Mouse (Mus musculus) embryonic facial prominence, embryonic 12.5 days (tissue): ENCODE results near the gene Gnaq. TPM values are rescaled to one million over a fixed set of nuclear protein-coding genes. Genes with fewer than 3 reads are reported as not detected.

Source experiments
- ATAC-seq: fragments of 200-750 bp; cut with Nextera tagmentation; 2 replicates; pipeline ENCODE4 v1.8.0; 2017; ENCODE audit not compliant: insufficient number of reproducible peaks, insufficient read depth, low FRiP score, low TSS enrichment
- H3K27ac ChIP-seq: fragments of 300-500 bp; sonication (generic); 2 replicates; pipeline ENCODE4 v1.5.1; 2016; ENCODE audit warnings: mild to moderate bottlenecking
- H3K27me3 ChIP-seq: fragments of 300-500 bp; sonication (generic); 2 replicates; pipeline ENCODE4 v1.6.1; 2016; ENCODE audit warnings: mild to moderate bottlenecking, moderate library complexity
- H3K36me3 ChIP-seq: fragments of 300-500 bp; sonication (generic); 2 replicates; pipeline ENCODE4 v1.6.1; 2016; ENCODE audit warnings: mild to moderate bottlenecking
- H3K4me1 ChIP-seq: fragments of 300-500 bp; sonication (generic); 2 replicates; pipeline ENCODE4 v1.6.1; 2016
- H3K4me2 ChIP-seq: fragments of 300-500 bp; sonication (generic); replicated peaks from 2 replicates; pipeline ENCODE4 v1.6.1; 2016; ENCODE audit warnings: mild to moderate bottlenecking, moderate library complexity
- H3K4me3 ChIP-seq: fragments of 300-500 bp; sonication (generic); 2 replicates; pipeline ENCODE4 v1.5.1; 2016; ENCODE audit warnings: mild to moderate bottlenecking
- H3K9ac ChIP-seq: fragments of 300-500 bp; sonication (generic); 2 replicates; pipeline ENCODE4 v1.6.1; 2016; ENCODE audit warnings: mild to moderate bottlenecking, moderate library complexity
- H3K9me3 ChIP-seq: fragments of 300-500 bp; sonication (generic); 2 replicates; pipeline ENCODE4 v1.6.1; 2016; ENCODE audit warnings: mild to moderate bottlenecking, moderate library complexity
- WGBS: fragments of 180-500 bp; shearing (Covaris S2); methylation state at CpG from one replicate; pipeline ENCODE4 v1.1.7; 2016; 5-methylcytosine and 5-hydroxymethylcytosine counted together
- polyA plus RNA-seq: library from polyadenylated mRNA; unstranded; fragments of >200 nt; fragmentation: Nextera tagmentation; extraction: Ambion mirVana; gene quantifications from 2 replicates; pipeline ENCODE4 v1.2.1, GENCODE M21; 2016

Gene Gnaq
- polyA plus RNA-seq, 1 experiment from 2014 or later = 28.9 TPM

GRCm38 (mm10) chr19:16353701-16354136 is 221.1 kb downstream of the Gnaq start:
- Histone ChIP-seq H3K9ac (no peak overlapping the region), H3K4me2 (no peak overlapping the region), H3K4me3 (no peak overlapping the region), H3K36me3 (no peaks in the 10 kb centered on the region), H3K27me3 (no peaks in the 10 kb centered on the region), H3K27ac (no peak overlapping the region), H3K4me1 (no peaks in the 10 kb centered on the region), H3K9me3 (no peaks in the 10 kb centered on the region)
- ATAC-seq = no peak

DNA sequence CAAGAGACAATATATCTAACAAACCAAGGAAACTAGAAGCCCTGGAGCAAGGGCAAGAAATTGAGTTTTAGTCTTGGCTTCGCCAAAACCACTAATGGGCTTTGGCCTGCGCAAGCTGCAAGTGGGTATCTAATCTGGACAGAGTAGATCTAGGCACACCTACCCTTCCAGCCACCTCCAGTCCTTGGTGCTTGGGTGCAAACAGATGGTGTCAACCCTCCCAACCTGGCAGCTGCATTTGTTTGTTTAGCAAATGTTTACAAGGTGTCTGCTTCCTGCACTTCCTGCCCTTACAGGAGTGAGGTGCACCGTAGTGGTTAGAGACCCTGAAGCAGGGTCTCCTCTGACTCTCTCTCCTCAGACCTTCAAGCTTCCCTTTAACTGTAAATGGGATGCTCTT is 225.5 kb downstream of the Gnaq start:
- H3K36me3 ChIP-seq = 0 out of 2 replicates have a peak, but pooled peaks cover 5% of the 10 kb centered on the region
- WGBS = 69% methylated on average over 3 of the region's 3 CpGs
- no peak overlapping the region for H3K4me3 ChIP-seq
- H3K4me1 ChIP-seq = no peaks in the 10 kb centered on the region
- no peaks in the 10 kb centered on the region for H3K27me3 ChIP-seq
- H3K4me2 ChIP-seq = no peak overlapping the region
- no peaks in the 10 kb centered on the region for H3K9me3 ChIP-seq
- H3K27ac ChIP-seq = no peak overlapping the region
- H3K9ac ChIP-seq = no peak overlapping the region
- no peak for ATAC-seq

DNA sequence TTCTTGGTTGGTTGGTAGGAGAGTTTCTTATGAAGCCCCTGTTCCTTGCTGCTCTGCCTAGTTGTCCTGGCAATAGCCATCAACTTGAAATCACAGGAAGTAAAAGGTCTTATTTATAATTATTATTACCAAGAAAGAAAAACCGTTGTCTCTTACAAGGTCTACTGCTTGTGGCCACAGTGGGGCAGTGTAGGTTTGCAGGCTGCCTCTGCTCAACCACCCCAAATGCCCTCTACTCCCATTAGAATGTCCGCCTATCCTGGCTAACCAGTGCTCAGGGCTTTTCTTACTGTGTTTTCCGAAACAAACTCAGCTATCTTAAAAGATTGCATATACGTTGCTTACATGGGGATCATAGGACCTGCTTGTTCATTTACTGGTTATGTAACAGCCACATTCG is 226.3 kb downstream of the Gnaq start:
- H3K36me3 ChIP-seq = 0 out of 2 replicates have a peak, but pooled peaks cover 5% of the 10 kb centered on the region
- H3K27me3 ChIP-seq = no peaks in the 10 kb centered on the region
- no peak overlapping the region for H3K9ac ChIP-seq
- no peak overlapping the region for H3K4me2 ChIP-seq
- no peaks in the 10 kb centered on the region for H3K4me1 ChIP-seq
- 70% methylated on average over 5 of the region's 5 CpGs for WGBS
- no peak overlapping the region for H3K27ac ChIP-seq
- H3K9me3 ChIP-seq = no peaks in the 10 kb centered on the region
- ATAC-seq = no peak
- H3K4me3 ChIP-seq = no peak overlapping the region

DNA sequence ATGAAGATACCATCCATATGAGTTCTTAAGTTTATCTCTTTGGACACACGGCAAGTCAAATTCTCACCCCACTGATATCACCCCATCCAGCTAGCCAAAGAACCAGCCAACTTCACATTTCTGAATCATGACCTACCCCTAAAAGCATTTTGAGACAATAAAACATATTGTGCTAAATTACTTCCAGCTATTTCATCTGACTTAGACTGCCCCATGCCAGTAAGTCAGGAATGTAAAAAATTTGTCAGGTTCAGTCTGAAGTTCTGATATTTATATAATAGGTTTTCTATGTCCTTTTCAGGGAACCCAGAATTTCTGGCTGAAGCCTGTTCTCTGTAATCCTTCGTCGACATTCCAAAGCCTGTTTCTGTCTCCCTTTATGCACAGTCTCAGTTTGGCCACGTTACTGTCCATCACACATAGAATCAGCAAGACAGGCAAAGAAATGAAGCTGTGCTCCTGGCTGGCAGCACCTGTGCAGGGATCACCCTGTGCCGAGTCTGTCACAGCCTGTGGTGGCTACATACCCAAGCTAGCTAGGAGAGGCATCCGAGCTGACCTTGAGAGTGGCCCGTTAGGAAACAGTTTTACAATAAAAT is 233.9 kb downstream of the Gnaq start:
- Histone ChIP-seq H3K36me3 (0 out of 2 replicates have a peak, but pooled peaks cover 3% of the 10 kb centered on the region), H3K9ac (no peak overlapping the region), H3K9me3 (no peaks in the 10 kb centered on the region), H3K4me2 (no peak overlapping the region), H3K4me3 (no peak overlapping the region), H3K27ac (peak overlapping the region; percentile 46; the same call in 1 of the 2 replicates), H3K27me3 (no peaks in the 10 kb centered on the region), H3K4me1 (peaks cover 24% of the 10 kb centered on the region)
- WGBS = 62% methylated on average over 7 of the region's 7 CpGs
- ATAC-seq = no peak

- no peak for ATAC-seq
Observed at GRCm38 (mm10) chr19:16367218-16367617, 234.6 kb downstream of the Gnaq start.

DNA sequence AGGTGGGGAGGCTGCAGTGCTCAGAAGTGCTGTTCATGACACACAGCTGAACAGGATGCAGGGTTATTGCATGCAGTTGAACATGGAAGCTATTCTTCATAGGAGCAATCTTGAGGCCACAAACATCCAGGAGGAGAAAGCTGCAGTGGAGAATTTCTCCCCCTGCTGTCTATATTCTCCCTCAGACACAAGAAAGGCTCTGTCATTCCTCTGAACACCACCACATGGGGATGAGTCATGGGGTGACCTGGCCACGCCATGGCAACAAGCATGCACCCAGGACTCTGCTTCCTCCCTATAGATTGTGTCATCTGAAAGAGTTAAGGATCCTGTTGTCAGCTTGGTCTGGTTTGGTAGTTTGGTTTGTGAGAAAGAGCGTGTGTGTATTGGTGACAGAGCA is 239.0 kb downstream of the Gnaq start:
- H3K4me2 ChIP-seq = no peak overlapping the region
- H3K27me3 ChIP-seq = no peaks in the 10 kb centered on the region
- H3K27ac ChIP-seq = no peak overlapping the region
- ATAC-seq = no peak
- no peak overlapping the region for H3K4me3 ChIP-seq
- WGBS = 83% methylated on average over 2 of the region's 2 CpGs
- peaks cover 14% of the 10 kb centered on the region for H3K4me1 ChIP-seq
- H3K9ac ChIP-seq = no peak overlapping the region
- 0 out of 2 replicates have a peak, but pooled peaks cover 4% of the 10 kb centered on the region for H3K36me3 ChIP-seq
- no peaks in the 10 kb centered on the region for H3K9me3 ChIP-seq

More at GRCm38 (mm10) chr19:16367218-16367617, 234.6 kb downstream of the Gnaq start:
- Histone ChIP-seq H3K36me3 (0 out of 2 replicates have a peak, but pooled peaks cover 4% of the 10 kb centered on the region), H3K4me1 (peaks cover 24% of the 10 kb centered on the region), H3K9ac (no peak overlapping the region), H3K27me3 (no peaks in the 10 kb centered on the region), H3K4me2 (no peak overlapping the region), H3K4me3 (no peak overlapping the region), H3K9me3 (no peaks in the 10 kb centered on the region), H3K27ac (no peak overlapping the region)
- 83% methylated on average over 10 of the region's 10 CpGs for WGBS

DNA sequence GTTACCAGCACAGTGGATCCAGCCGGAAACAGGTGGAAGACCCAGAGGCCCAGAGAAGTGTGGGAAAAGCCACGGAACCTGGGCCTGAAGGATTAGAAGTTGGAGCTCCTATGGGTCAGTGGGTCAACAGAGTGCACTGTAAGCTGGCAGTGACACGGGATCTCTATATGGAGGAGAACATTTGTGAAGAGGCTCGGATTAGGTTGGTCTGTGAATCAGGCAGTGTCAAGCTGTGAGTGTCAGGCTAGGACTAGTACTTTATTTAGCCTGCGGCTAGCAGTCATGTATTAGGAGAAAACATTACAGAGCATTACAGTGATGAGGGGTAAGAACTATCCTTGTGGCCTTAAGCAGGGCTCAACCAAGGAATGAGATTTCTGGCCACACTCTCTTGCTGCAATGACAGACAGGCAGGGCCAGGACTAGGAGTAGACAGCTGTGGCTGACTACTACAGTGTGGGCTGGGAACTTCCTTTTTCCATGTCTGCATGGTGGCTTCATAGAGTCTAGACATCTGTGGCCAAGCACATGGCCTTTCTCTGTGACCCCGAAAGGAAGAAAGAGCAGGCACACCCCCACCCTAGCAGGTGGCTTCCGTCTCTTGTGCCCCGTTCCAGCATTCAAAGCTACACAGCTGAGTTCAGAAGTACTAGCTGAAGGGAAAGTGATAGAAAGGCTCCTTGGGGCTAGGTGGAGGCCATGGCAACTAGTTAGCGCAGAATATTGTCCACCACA is 240.3 kb downstream of the Gnaq start:
- Histone ChIP-seq H3K9ac (no peak overlapping the region), H3K4me3 (no peak overlapping the region), H3K9me3 (no peaks in the 10 kb centered on the region), H3K27me3 (no peaks in the 10 kb centered on the region), H3K4me1 (peaks cover 6% of the 10 kb centered on the region; the same call in 1 of the 2 replicates), H3K27ac (no peak overlapping the region), H3K36me3 (0 out of 2 replicates have a peak, but pooled peaks cover 4% of the 10 kb centered on the region), H3K4me2 (no peak overlapping the region)
- ATAC-seq = 0 out of 2 replicates have a peak, but pooled peaks have one; percentile 52
- WGBS = 77% methylated on average over 9 of the region's 9 CpGs

DNA sequence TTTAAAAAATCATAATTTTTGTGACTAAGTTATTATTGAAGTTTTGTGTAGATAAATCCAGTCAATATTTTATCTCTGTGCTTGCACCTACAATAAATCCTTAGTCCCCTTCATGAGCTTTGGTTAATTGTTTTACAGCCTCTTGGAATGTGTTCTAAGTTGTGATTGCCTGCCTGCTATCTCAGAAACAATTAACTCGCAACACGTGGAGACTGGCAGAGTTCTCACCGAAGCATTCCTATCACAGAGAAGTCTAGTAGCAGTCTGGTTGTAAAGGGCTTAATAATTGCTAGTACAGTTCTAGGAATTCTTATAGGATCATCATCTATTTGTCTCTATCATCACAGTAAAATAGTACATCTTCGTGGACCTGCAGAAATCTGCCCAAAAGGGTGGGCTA is 243.2 kb downstream of the Gnaq start:
- Histone ChIP-seq H3K9me3 (no peaks in the 10 kb centered on the region), H3K36me3 (peaks cover 21% of the 10 kb centered on the region), H3K27me3 (no peaks in the 10 kb centered on the region), H3K9ac (no peak overlapping the region), H3K4me1 (no peaks in the 10 kb centered on the region; the same call in 1 of the 2 replicates), H3K4me3 (no peak overlapping the region), H3K4me2 (no peak overlapping the region), H3K27ac (no peak overlapping the region)
- 85% methylated on average over 4 of the region's 4 CpGs for WGBS
- ATAC-seq = no peak

- Histone ChIP-seq H3K4me2 (no peak overlapping the region), H3K4me3 (no peak overlapping the region), H3K27ac (no peak overlapping the region), H3K4me1 (no peaks in the 10 kb centered on the region; the same call in 1 of the 2 replicates), H3K9me3 (no peaks in the 10 kb centered on the region), H3K36me3 (peaks cover 24% of the 10 kb centered on the region), H3K27me3 (no peaks in the 10 kb centered on the region), H3K9ac (no peak overlapping the region)
- WGBS = 89% methylated on average over 7 of the region's 7 CpGs
- ATAC-seq = no peak
Observed at GRCm38 (mm10) chr19:16378565-16378964, 245.9 kb downstream of the Gnaq start.

DNA sequence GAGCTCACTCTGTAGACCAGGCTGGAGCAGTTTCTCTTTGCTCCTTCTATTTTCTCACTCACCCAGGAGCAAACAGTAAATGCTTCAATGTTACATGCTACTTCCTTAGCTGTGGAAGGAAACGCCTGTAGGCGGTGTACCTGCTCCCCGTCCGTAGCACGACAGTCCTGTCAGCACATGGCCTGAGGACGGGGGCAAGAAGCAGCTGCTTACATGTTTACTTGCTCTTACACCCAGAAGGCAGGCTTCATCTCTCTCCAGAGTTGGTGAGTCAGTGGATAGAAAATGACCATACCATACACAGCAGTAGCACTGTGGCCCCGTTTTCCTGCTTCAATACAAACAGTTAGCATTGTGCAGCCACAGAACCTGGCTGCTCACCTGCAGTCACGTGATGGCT is 247.1 kb downstream of the Gnaq start:
- ATAC-seq = no peak
- no peak overlapping the region for H3K4me2 ChIP-seq
- no peaks in the 10 kb centered on the region for H3K27me3 ChIP-seq
- WGBS = 77% methylated on average over 8 of the region's 8 CpGs
- peaks cover 31% of the 10 kb centered on the region for H3K36me3 ChIP-seq
- H3K9ac ChIP-seq = no peak overlapping the region
- H3K27ac ChIP-seq = no peak overlapping the region
- no peak overlapping the region for H3K4me3 ChIP-seq
- no peaks in the 10 kb centered on the region; the same call in 1 of the 2 replicates for H3K4me1 ChIP-seq
- no peaks in the 10 kb centered on the region for H3K9me3 ChIP-seq

- no peak overlapping the region for H3K27ac ChIP-seq
- peaks cover 31% of the 10 kb centered on the region for H3K36me3 ChIP-seq
- no peak overlapping the region for H3K9ac ChIP-seq
- no peaks in the 10 kb centered on the region for H3K9me3 ChIP-seq
- H3K4me2 ChIP-seq = no peak overlapping the region
- ATAC-seq = no peak
- H3K4me3 ChIP-seq = no peak overlapping the region
- H3K27me3 ChIP-seq = no peaks in the 10 kb centered on the region
- H3K4me1 ChIP-seq = no peaks in the 10 kb centered on the region
- 81% methylated on average over 2 of the region's 2 CpGs for WGBS
Observed at GRCm38 (mm10) chr19:16382392-16382791, 249.8 kb downstream of the Gnaq start.

DNA sequence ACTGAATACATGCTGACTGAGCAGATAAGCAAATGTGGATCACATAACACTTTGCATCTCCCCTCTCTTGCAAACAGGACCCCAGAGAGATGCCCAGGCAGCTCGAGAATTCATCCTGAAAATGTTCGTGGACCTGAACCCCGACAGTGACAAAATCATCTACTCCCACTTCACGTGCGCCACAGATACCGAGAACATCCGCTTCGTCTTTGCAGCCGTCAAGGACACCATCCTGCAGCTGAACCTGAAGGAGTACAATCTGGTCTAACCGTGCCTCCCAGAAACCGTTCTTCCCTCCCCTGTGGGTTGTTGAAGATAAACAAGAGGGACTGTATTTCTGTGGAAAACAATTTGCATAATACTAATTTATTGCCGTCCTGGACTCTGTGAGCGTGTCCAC is 250.5 kb downstream of the Gnaq start:
- H3K36me3 ChIP-seq = peaks cover 29% of the 10 kb centered on the region
- no peak overlapping the region for H3K4me2 ChIP-seq
- no peak overlapping the region for H3K4me3 ChIP-seq
- H3K27ac ChIP-seq = no peak overlapping the region
- 85% methylated on average over 13 of the region's 13 CpGs for WGBS
- no peaks in the 10 kb centered on the region for H3K27me3 ChIP-seq
- H3K4me1 ChIP-seq = no peaks in the 10 kb centered on the region
- no peak for ATAC-seq
- H3K9me3 ChIP-seq = no peaks in the 10 kb centered on the region
- no peak overlapping the region for H3K9ac ChIP-seq
